ENCODE assay signal across 27 mouse cellular contexts in genomic region chr7:37753024-37753423, GRCm38 (mm10). TPM values are rescaled to one million over a fixed set of nuclear protein-coding genes. Genes with fewer than 3 reads are reported as not detected.
"Had no signal": no experiment of that assay in that cellular context is flagged by ENCODE, and none has a peak within 500 bp of the region (broad histone marks: within the 10 kb centered on the region; RNA-seq: fewer than 3 reads in every experiment).

No protein-coding gene starts in this region.

- ATAC-seq: intestine, postnatal 0 days; liver, embryonic 12.5 days; midbrain, embryonic 13.5 days; midbrain, embryonic 16.5 days had no signal

- H3K4me1 ChIP-seq: liver, embryonic 12.5 days; liver, embryonic 15.5 days; megakaryocyte, embryonic 14.5 days had no signal

- H3K4me3 ChIP-seq: limb, embryonic 10.5 days; limb, embryonic 13.5 days; liver, embryonic 12.5 days; liver, embryonic 15.5 days; lung, embryonic 15.5 days; megakaryocyte, embryonic 14.5 days; midbrain, embryonic 10.5 days; midbrain, embryonic 13.5 days; myocyte; neural tube, embryonic 13.5 days; stomach, embryonic 15.5 days had no signal

- DNase-seq: kidney, adult 2 months; kidney, postnatal 25 days; liver; lung, adult 18-20 months; lung, postnatal 10 days; lung, postnatal 36 days; right cerebral cortex, adult 18-20 months; right cerebral cortex, postnatal 14 days; right cerebral cortex, postnatal 4 days; thymus, adult 18-20 months; thymus, postnatal 4 days had no signal

- H3K9ac ChIP-seq: limb, embryonic 13.5 days; liver, embryonic 12.5 days; liver, embryonic 15.5 days; lung, embryonic 15.5 days; midbrain, embryonic 13.5 days; neural tube, embryonic 13.5 days; stomach, embryonic 15.5 days had no signal

- H3K9me3 ChIP-seq: limb, embryonic 10.5 days; limb, embryonic 13.5 days; liver, embryonic 12.5 days; liver, embryonic 15.5 days; lung, embryonic 15.5 days; midbrain, embryonic 10.5 days; midbrain, embryonic 13.5 days; neural tube, embryonic 13.5 days; stomach, embryonic 15.5 days had no signal

- H3K27ac ChIP-seq: kidney, postnatal 0 days; limb, embryonic 10.5 days; limb, embryonic 13.5 days; liver, embryonic 12.5 days; liver, embryonic 15.5 days; lung, embryonic 15.5 days; midbrain, embryonic 10.5 days; midbrain, embryonic 13.5 days; neural tube, embryonic 13.5 days; stomach, embryonic 15.5 days had no signal

- H3K4me2 ChIP-seq: limb, embryonic 13.5 days; liver, embryonic 12.5 days; liver, embryonic 15.5 days; lung, embryonic 15.5 days; midbrain, embryonic 13.5 days; neural tube, embryonic 13.5 days; stomach, embryonic 15.5 days had no signal

- H3K36me3 ChIP-seq: limb, embryonic 10.5 days; limb, embryonic 13.5 days; liver, embryonic 12.5 days; liver, embryonic 15.5 days; lung, embryonic 15.5 days; neural tube, embryonic 13.5 days; stomach, embryonic 15.5 days had no signal

- H3K27me3 ChIP-seq: liver, embryonic 12.5 days; liver, embryonic 15.5 days; lung, embryonic 15.5 days; megakaryocyte, embryonic 14.5 days; midbrain, embryonic 13.5 days; neural tube, embryonic 13.5 days; stomach, embryonic 15.5 days had no signal

RNA-seq across cellular contexts. Expression of gene Zfp536, which starts 20.4 kb away (rescaled TPM):
- total RNA-seq: monocyte, adult 5-6 weeks; neutrophil, adult 5-6 weeks had no signal
- polyA plus RNA-seq: myocyte had no signal
